ENCODE assay signal across 24 mouse cellular contexts in the genomic region with DNA sequence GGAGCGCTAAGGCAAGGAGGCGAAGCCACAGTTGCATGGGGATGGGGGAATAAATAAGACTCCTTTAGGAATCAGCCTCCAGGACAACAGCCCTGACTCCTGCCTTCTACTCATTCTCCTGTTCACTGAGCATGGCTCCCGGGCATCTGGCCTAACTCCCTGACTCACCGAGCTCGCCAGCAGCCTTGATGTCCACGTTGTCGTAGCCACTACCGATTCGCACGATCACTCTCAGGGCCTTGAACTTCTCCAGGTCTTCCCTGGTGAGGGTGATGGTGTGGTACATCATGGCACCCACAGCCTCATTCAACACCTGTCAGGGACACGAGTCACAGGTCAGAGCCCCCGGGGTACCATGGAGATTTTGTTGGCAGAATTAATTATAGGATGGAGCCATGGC.
DNase-seq lines count a peak whose midpoint lies in the region; TF ChIP-seq lines count a peak whose summit lies in the region.
"Had no signal": no experiment of that assay in that cellular context is flagged by ENCODE, and none has a peak within 500 bp of the region (broad histone marks: within the 10 kb centered on the region; RNA-seq: fewer than 3 reads in every experiment).

No protein-coding gene starts in this region.

- H3K4me3 ChIP-seq in gastrocnemius, adult 2 months = no peak overlapping the region
- H3K4me3 ChIP-seq: embryonic facial prominence, embryonic 12.5 days; forebrain, embryonic 15.5 days; intestine, embryonic 15.5 days; limb, embryonic 10.5 days; limb, embryonic 15.5 days; liver, embryonic 13.5 days; stomach, embryonic 15.5 days had no signal

- TF ChIP-seq CTCF in gastrocnemius, adult 2 months (IDR thresholded peaks at IDR 0.05) = no peak

- intact Hi-C loops in gastrocnemius, adult 2 months (cut with DNase I) = loop anchor here (5.0 kb wide), 1 partner anchor 146 kb away; a partner anchor contains a TSS

- peak; percentile 16 for DNase-seq in gastrocnemius, adult 2 months
- no peak for DNase-seq in gastrocnemius, postnatal 4 days (ENCODE audit: low spot score in 2 of 2)
- peak; percentile 32 for DNase-seq in testis, postnatal 10 days (ENCODE audit: low spot score)
- no peak for DNase-seq in testis, postnatal 14 days (ENCODE audit: low spot score)
- DNase-seq in adrenal gland, adult 8-10 months = peak; percentile 79
- DNase-seq in layer of hippocampus, postnatal 10 days (ENCODE audit: low spot score in 2 of 2) = no peak
- no peak for DNase-seq in lung, postnatal 10 days
- DNase-seq: cerebellum, adult 9-10 months; embryo, embryonic 11 days; gastrocnemius, postnatal 10 days; kidney, adult 2 months; liver, embryonic 13.5 days; midbrain, embryonic 14.5 days; right cerebral cortex, postnatal 14 days; thymus, adult 18-20 months; thymus, postnatal 25 days had no signal

- no peak overlapping the region for H3K27ac ChIP-seq in gastrocnemius, adult 2 months
- H3K27ac ChIP-seq: embryonic facial prominence, embryonic 12.5 days; forebrain, embryonic 15.5 days; hindbrain, postnatal 0 days; intestine, embryonic 15.5 days; kidney, postnatal 0 days; limb, embryonic 10.5 days; limb, embryonic 15.5 days; liver, embryonic 13.5 days; stomach, embryonic 15.5 days had no signal

Comparison
In these comparisons a context has a peak if more than half of its experiments do, and no peak if none do; other contexts are left out.
1. DNase-seq: peak in gastrocnemius, adult 2 months (single experiment), testis, postnatal 10 days (single experiment) and adrenal gland, adult 8-10 months (single experiment); none in gastrocnemius, postnatal 4 days (0 of 2), testis, postnatal 14 days (single experiment), layer of hippocampus, postnatal 10 days (0 of 2) and lung, postnatal 10 days (single experiment).